Mouse (Mus musculus): ENCODE data around the gene Pygb. TPM values are rescaled to one million over a fixed set of nuclear protein-coding genes. Genes with fewer than 3 reads are reported as not detected.

The Pygb gene
- polyA plus RNA-seq, 1 experiment, result 25.7 TPM

DNA sequence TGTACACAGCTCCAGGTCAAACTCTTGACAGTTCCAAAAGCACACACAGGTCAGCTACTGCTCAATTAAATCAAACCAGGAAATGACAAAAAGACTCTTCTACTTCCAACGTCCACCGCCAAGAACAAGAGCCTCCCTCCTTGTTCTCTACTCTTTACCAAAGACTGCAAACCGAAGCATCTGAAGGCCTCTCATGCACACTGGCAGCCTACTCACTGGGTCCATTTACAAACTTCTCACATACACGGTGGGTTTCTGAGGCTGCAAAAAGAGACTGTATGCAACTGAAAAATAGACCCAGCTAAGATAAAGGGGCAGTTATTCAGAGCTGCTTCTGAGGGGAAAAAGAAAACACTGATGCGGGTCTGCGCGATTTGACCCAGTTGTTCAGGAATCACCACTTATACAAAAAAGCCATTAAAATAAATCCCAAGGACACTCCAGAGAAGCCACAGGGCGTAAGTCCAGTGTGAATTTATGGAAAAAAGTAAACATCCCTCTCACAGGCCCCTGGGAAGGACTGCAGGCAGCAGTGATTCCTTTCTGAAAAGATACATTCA lies 61.0 kb downstream of the Pygb start:
- WGBS, result 94% methylated on average over 8 of the region's 8 CpGs
- no peak for TF ChIP-seq POLR2A (IDR thresholded peaks at IDR 0.05; ENCODE audit: low read depth, low read length)
- no peak overlapping the region for H3K4me3 ChIP-seq (ENCODE audit: extremely low read depth, insufficient read depth, insufficient read length)
- no peak overlapping the region for H3K27ac ChIP-seq (ENCODE audit: insufficient read depth, low read length)
- H3K36me3 ChIP-seq (ENCODE audit: control insufficient read depth, insufficient read depth, low read length), result no peaks in the 10 kb centered on the region
- peaks cover 19% of the 10 kb centered on the region; the same call in 1 of the 2 replicates for H3K4me1 ChIP-seq (ENCODE audit: control insufficient read depth, insufficient read depth, insufficient read length)
- H3K27me3 ChIP-seq (ENCODE audit: control insufficient read depth, insufficient read depth, low read length), result no peaks in the 10 kb centered on the region
- DNase-seq (ENCODE audit: low read depth in 1 of 2, low spot score in 2 of 2), result no peak

DNA sequence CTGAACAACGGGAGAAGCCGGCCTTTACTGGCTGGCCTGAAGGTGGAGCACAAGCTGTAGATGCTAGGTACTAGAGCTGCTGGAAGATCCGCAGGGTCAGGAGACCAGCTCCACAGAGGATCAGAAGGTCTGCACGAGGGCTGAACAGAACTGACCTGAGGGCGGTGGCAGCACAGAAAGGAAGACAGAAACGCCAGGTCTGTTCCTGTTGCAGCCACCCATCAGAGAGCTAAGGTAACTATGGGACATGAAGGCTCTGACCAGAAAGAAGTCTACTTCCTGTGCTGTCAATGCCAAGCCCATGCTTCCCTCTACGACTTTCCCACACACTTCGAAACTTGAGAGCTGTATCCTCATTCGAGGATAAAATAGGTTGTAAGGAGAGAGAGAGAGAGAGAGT lies 64.7 kb downstream of the Pygb start:
- no peak overlapping the region for H3K27ac ChIP-seq (ENCODE audit: insufficient read depth, low read length)
- 47% methylated on average over 9 of the region's 9 CpGs for WGBS
- H3K4me1 ChIP-seq (ENCODE audit: control insufficient read depth, insufficient read depth, insufficient read length), result peaks cover under 1% of the 10 kb centered on the region; the same call in 1 of the 2 replicates
- H3K4me3 ChIP-seq (ENCODE audit: extremely low read depth, insufficient read depth, insufficient read length), result no peak overlapping the region
- H3K27me3 ChIP-seq (ENCODE audit: control insufficient read depth, insufficient read depth, low read length), result no peaks in the 10 kb centered on the region
- DNase-seq (ENCODE audit: low read depth in 1 of 2, low spot score in 2 of 2), result no peak
- no peaks in the 10 kb centered on the region for H3K36me3 ChIP-seq (ENCODE audit: control insufficient read depth, insufficient read depth, low read length)
- no peak for TF ChIP-seq CTCF (IDR thresholded peaks at IDR 0.05; ENCODE audit: extremely low read depth, insufficient read depth, insufficient read length, insufficient replicate concordance)
- no peak for TF ChIP-seq POLR2A (IDR thresholded peaks at IDR 0.05; ENCODE audit: low read depth, low read length)

DNA sequence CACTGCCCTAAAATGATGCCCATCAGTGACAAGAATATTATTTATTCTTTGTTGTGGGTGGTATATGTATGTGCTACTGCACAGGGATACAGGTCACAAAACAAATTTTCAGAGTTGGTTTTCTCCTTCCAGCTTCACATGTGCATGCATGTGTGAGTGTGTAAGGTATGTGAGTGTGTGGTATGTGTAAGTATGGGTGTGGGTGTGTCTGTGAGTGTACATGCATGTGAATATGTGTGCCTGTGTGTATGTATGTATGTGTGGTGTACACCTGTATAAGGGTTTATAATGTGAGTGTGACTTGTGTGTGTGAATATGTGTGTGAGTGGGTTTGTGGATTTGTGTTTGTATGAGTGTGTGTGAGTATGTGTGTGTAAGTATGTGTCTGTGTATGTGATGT lies 68.7 kb downstream of the Pygb start:
- Histone ChIP-seq H3K27me3 (ENCODE audit: control insufficient read depth, insufficient read depth, low read length) (no peaks in the 10 kb centered on the region), H3K36me3 (ENCODE audit: control insufficient read depth, insufficient read depth, low read length) (0 out of 2 replicates have a peak, but pooled peaks cover 2% of the 10 kb centered on the region), H3K4me1 (ENCODE audit: control insufficient read depth, insufficient read depth, insufficient read length) (no peaks in the 10 kb centered on the region; the same call in 1 of the 2 replicates), H3K4me3 (ENCODE audit: extremely low read depth, insufficient read depth, insufficient read length) (no peak overlapping the region), H3K27ac (ENCODE audit: insufficient read depth, low read length) (no peak overlapping the region)
- no peak for DNase-seq (ENCODE audit: low read depth in 1 of 2, low spot score in 2 of 2)
- TF ChIP-seq CTCF (IDR thresholded peaks at IDR 0.05; ENCODE audit: extremely low read depth, insufficient read depth, insufficient read length, insufficient replicate concordance) (no peak), POLR2A (IDR thresholded peaks at IDR 0.05; ENCODE audit: low read depth, low read length) (no peak)

DNA sequence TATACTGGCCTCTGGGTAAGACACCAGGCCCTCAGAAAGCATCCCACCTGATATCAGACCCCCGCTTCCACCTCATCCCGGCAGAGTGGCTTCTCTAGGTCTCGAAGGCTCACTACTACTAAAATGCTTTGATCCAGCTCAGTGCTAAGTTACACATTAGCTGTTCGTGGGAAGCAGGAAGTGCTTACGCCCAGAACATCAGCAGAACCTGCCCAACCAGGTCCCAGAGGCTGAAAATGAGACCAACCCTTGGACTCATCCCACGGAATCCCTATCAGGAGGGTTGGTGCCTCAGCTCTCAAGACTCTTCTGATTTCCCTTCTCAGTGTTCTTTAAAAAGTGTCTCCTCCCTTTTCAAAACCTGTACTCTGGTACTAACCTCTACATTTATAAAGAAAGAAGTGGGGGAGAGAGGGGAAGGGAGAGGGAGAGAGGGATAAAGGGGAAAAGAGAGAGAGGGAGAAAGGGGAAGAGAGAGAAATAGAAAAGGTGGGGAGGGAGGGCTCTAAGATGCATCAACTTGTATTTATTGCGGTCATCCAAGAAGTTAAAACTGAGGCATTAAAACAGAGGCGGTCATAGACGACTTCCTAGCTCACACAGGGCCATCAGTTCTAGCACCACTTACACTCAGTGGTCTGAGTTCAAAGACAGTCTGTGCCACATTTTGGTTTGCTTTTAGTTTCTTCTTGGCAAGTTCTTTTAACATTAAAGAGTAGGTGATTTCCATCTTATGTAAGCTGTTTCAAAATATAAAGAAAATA lies 72.4 kb downstream of the Pygb start:
- H3K4me1 ChIP-seq (ENCODE audit: control insufficient read depth, insufficient read depth, insufficient read length), result no peaks in the 10 kb centered on the region; the same call in 1 of the 2 replicates
- H3K4me3 ChIP-seq (ENCODE audit: extremely low read depth, insufficient read depth, insufficient read length), result no peak overlapping the region
- DNase-seq (ENCODE audit: low read depth in 1 of 2, low spot score in 2 of 2), result no peak
- H3K27me3 ChIP-seq (ENCODE audit: control insufficient read depth, insufficient read depth, low read length), result no peaks in the 10 kb centered on the region
- H3K27ac ChIP-seq (ENCODE audit: insufficient read depth, low read length), result no peak overlapping the region
- TF ChIP-seq POLR2A (IDR thresholded peaks at IDR 0.05; ENCODE audit: low read depth, low read length), result no peak
- no peak for TF ChIP-seq CTCF (IDR thresholded peaks at IDR 0.05; ENCODE audit: extremely low read depth, insufficient read depth, insufficient read length, insufficient replicate concordance)
- 0 out of 2 replicates have a peak, but pooled peaks cover 2% of the 10 kb centered on the region for H3K36me3 ChIP-seq (ENCODE audit: control insufficient read depth, insufficient read depth, low read length)
- 87% methylated on average over 9 of the region's 9 CpGs for WGBS

DNA sequence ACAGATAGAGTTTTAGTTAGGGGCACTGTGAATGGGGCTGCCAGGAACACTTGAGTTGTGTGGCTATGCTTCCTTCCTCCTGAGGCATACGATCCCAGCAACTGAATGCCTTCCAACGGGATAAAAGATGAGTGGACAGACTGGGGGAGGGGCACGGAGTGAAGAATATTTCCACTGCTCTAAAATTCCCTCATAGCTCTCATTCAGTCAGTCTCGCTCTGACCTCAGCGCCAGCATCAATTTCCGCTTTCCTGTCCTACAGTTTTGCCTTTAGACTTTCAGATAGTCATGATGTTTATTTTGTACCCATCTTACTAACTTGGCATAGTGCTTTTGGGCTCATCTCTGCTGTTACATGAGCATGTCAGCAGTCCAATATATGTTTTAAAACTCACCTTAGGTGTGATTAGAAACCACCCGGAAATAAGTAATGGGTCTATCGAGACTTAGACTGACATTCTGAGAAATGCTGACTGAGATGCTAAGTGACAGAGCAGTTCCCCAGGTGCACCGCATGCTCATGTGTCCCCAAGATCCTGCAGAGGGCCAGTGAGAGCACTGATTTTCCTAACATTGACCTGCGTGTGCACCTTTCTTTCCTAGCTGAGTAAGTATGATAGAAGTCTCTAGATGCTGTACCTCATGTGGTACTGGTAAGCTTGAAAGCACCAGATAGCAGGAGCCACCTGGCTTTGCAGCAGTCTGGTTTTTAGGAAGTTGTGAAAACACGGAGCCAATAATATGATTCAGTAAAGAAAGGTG lies 73.4 kb downstream of the Pygb start:
- Histone ChIP-seq H3K4me3 (ENCODE audit: extremely low read depth, insufficient read depth, insufficient read length) (no peak overlapping the region), H3K27me3 (ENCODE audit: control insufficient read depth, insufficient read depth, low read length) (no peaks in the 10 kb centered on the region), H3K4me1 (ENCODE audit: control insufficient read depth, insufficient read depth, insufficient read length) (no peaks in the 10 kb centered on the region; the same call in 1 of the 2 replicates), H3K27ac (ENCODE audit: insufficient read depth, low read length) (no peak overlapping the region), H3K36me3 (ENCODE audit: control insufficient read depth, insufficient read depth, low read length) (0 out of 2 replicates have a peak, but pooled peaks cover 2% of the 10 kb centered on the region)
- DNase-seq (ENCODE audit: low read depth in 1 of 2, low spot score in 2 of 2), result no peak
- 83% methylated on average over 11 of the region's 11 CpGs for WGBS
- TF ChIP-seq POLR2A (IDR thresholded peaks at IDR 0.05; ENCODE audit: low read depth, low read length) (no peak), CTCF (IDR thresholded peaks at IDR 0.05; ENCODE audit: extremely low read depth, insufficient read depth, insufficient read length, insufficient replicate concordance) (no peak)

DNA sequence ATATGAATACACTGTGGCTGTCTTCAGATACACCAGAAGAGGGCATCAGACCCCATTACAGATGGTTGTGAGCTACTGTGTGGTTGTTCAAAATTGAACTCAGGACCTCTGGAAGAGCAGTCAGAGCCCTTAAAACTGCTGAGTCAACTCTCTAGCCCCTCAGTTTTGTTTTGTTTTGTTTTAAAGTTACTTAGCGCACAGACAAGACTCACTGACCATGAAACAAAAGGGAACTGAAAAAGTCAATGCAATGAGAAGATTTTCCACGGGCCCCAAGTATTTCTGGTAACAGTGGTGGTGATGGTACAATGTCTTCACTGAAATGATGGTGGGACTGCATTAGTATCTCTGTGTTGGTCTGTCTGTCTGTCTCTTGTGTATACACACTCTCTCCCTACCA lies 74.6 kb downstream of the Pygb start:
- Histone ChIP-seq H3K4me1 (ENCODE audit: control insufficient read depth, insufficient read depth, insufficient read length) (no peaks in the 10 kb centered on the region; the same call in 1 of the 2 replicates), H3K27me3 (ENCODE audit: control insufficient read depth, insufficient read depth, low read length) (no peaks in the 10 kb centered on the region), H3K36me3 (ENCODE audit: control insufficient read depth, insufficient read depth, low read length) (0 out of 2 replicates have a peak, but pooled peaks cover 2% of the 10 kb centered on the region), H3K27ac (ENCODE audit: insufficient read depth, low read length) (no peak overlapping the region), H3K4me3 (ENCODE audit: extremely low read depth, insufficient read depth, insufficient read length) (no peak overlapping the region)
- TF ChIP-seq POLR2A (IDR thresholded peaks at IDR 0.05; ENCODE audit: low read depth, low read length) (no peak), CTCF (IDR thresholded peaks at IDR 0.05; ENCODE audit: extremely low read depth, insufficient read depth, insufficient read length, insufficient replicate concordance) (no peak)
- WGBS, result 28% methylated on average over 2 of the region's 2 CpGs
- DNase-seq (ENCODE audit: low read depth in 1 of 2, low spot score in 2 of 2), result peak in 1 of 2 experiments; percentile 41
